Mouse (Mus musculus): Measurements from ENCODE around the gene Llph. TPM values are rescaled to one million over a fixed set of nuclear protein-coding genes. Genes with fewer than 3 reads are reported as not detected.

Gene Llph
- total RNA-seq, 1 experiment = 71.9 TPM

- Histone ChIP-seq H3K36me3 (ENCODE audit: control insufficient read depth, insufficient read depth, low read length, poor library complexity, severe bottlenecking) (no peaks in the 10 kb centered on the region), H3K4me3 (ENCODE audit: insufficient read depth in 1 of 2, low read depth in 1 of 2, low read length in 2 of 2, poor library complexity in 1 of 2, severe bottlenecking in 1 of 2) (no peak overlapping the region), H3K27ac (ENCODE audit: insufficient read depth, low read depth, low read length, poor library complexity, severe bottlenecking) (no peak overlapping the region), H3K9me3 (ENCODE audit: control insufficient read depth, insufficient read depth, low read depth, low read length) (no peaks in the 10 kb centered on the region), H3K9ac (ENCODE audit: insufficient read depth, low read depth, low read length, poor library complexity, severe bottlenecking) (no peak overlapping the region), H3K4me1 (ENCODE audit: control insufficient read depth in 2 of 2, insufficient read depth in 2 of 2, low read length in 2 of 2, poor library complexity in 1 of 2) (peaks cover 0 to 3% of the 10 kb centered on the region in 2 experiments; a peak in 1 of 4 replicates)
- DNase-seq (ENCODE audit: low read depth, low spot score) = no peak
- in situ Hi-C loops (cut with MboI; ENCODE audit: low sequenced_read_pairs in 2 of 2, unreplicated experiment in 2 of 2) = loop anchor here (10.0 to 25.0 kb wide), 2 partner anchors 611 to 624 kb away; no protein-coding TSS in a partner anchor
- TF ChIP-seq HCFC1 (IDR thresholded peaks at IDR 0.05; ENCODE audit: borderline replicate concordance, insufficient read depth, low read length) = no peak
- no peak for TF ChIP-seq MAFK (IDR thresholded peaks at IDR 0.05; ENCODE audit: insufficient read depth, low read depth, low read length)
- no peak for TF ChIP-seq CHD2 (IDR thresholded peaks at IDR 0.05; ENCODE audit: low read depth, low read length)
- TF ChIP-seq ZNF384 (IDR thresholded peaks at IDR 0.05; ENCODE audit: low read depth, low read length) = no peak
- TF ChIP-seq ZC3H11A (IDR thresholded peaks at IDR 0.05; ENCODE audit: borderline replicate concordance, low read depth, low read length) = 0 out of 2 replicates have a peak, but pooled peaks have one; percentile 6
Measured at GRCm38 (mm10) chr10:120250911-120251683, 24.2 kb downstream of the Llph start.

GRCm38 (mm10) chr10:120251791-120252190 is 24.9 kb downstream of the Llph start:
- no peak for DNase-seq (ENCODE audit: low read depth, low spot score)
- peaks cover 0 to 3% of the 10 kb centered on the region in 2 experiments; a peak in 1 of 4 replicates for H3K4me1 ChIP-seq (ENCODE audit: control insufficient read depth in 2 of 2, insufficient read depth in 2 of 2, low read length in 2 of 2, poor library complexity in 1 of 2)
- in situ Hi-C loops (cut with MboI; ENCODE audit: low sequenced_read_pairs in 2 of 2, unreplicated experiment in 2 of 2) = loop anchor here (10.0 to 25.0 kb wide), 2 partner anchors 611 to 623 kb away; no protein-coding TSS in a partner anchor
- H3K4me3 ChIP-seq (ENCODE audit: insufficient read depth in 1 of 2, low read depth in 1 of 2, low read length in 2 of 2, poor library complexity in 1 of 2, severe bottlenecking in 1 of 2) = no peak overlapping the region
- no peaks in the 10 kb centered on the region for H3K9me3 ChIP-seq (ENCODE audit: control insufficient read depth, insufficient read depth, low read depth, low read length)
- TF ChIP-seq HCFC1 (IDR thresholded peaks at IDR 0.05; ENCODE audit: borderline replicate concordance, insufficient read depth, low read length) (no peak), ZC3H11A (IDR thresholded peaks at IDR 0.05; ENCODE audit: borderline replicate concordance, low read depth, low read length) (no peak), CHD2 (IDR thresholded peaks at IDR 0.05; ENCODE audit: low read depth, low read length) (no peak), ZNF384 (IDR thresholded peaks at IDR 0.05; ENCODE audit: low read depth, low read length) (no peak), MAFK (IDR thresholded peaks at IDR 0.05; ENCODE audit: insufficient read depth, low read depth, low read length) (no peak)
- no peaks in the 10 kb centered on the region for H3K36me3 ChIP-seq (ENCODE audit: control insufficient read depth, insufficient read depth, low read length, poor library complexity, severe bottlenecking)
- H3K9ac ChIP-seq (ENCODE audit: insufficient read depth, low read depth, low read length, poor library complexity, severe bottlenecking) = no peak overlapping the region
- no peak overlapping the region for H3K27ac ChIP-seq (ENCODE audit: insufficient read depth, low read depth, low read length, poor library complexity, severe bottlenecking)

DNA sequence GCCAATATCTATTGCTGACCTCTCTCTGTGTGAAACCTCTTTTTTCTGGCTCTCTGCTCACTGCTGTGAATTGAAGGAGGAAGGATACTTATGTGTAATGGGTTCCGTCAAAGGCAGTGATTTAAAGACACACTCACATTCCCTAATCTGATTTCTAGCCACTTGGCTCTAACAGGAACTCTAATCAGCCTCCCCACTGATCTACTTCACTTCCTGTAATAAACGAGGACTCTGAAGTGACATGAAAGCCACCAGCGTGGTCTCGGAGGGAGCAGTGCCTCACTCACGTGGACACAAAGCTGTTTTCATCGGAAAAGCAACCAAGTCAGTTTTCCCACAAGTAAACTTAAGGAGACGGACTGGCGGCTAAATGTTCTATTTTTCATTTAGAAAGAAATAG is 25.9 kb downstream of the Llph start:
- DNase-seq (ENCODE audit: low read depth, low spot score) = no peak
- Histone ChIP-seq H3K9ac (ENCODE audit: insufficient read depth, low read depth, low read length, poor library complexity, severe bottlenecking) (no peak overlapping the region), H3K4me1 (ENCODE audit: control insufficient read depth in 2 of 2, insufficient read depth in 2 of 2, low read length in 2 of 2, poor library complexity in 1 of 2) (no peaks in the 10 kb centered on the region), H3K4me3 (ENCODE audit: insufficient read depth in 1 of 2, low read depth in 1 of 2, low read length in 2 of 2, poor library complexity in 1 of 2, severe bottlenecking in 1 of 2) (no peak overlapping the region), H3K9me3 (ENCODE audit: control insufficient read depth, insufficient read depth, low read depth, low read length) (no peaks in the 10 kb centered on the region), H3K36me3 (ENCODE audit: control insufficient read depth, insufficient read depth, low read length, poor library complexity, severe bottlenecking) (no peaks in the 10 kb centered on the region), H3K27ac (ENCODE audit: insufficient read depth, low read depth, low read length, poor library complexity, severe bottlenecking) (no peak overlapping the region)
- TF ChIP-seq MAFK (IDR thresholded peaks at IDR 0.05; ENCODE audit: insufficient read depth, low read depth, low read length) = no peak
- no peak for TF ChIP-seq CHD2 (IDR thresholded peaks at IDR 0.05; ENCODE audit: low read depth, low read length)
- no peak for TF ChIP-seq ZC3H11A (IDR thresholded peaks at IDR 0.05; ENCODE audit: borderline replicate concordance, low read depth, low read length)
- TF ChIP-seq HCFC1 (IDR thresholded peaks at IDR 0.05; ENCODE audit: borderline replicate concordance, insufficient read depth, low read length) = no peak
- no peak for TF ChIP-seq ZNF384 (IDR thresholded peaks at IDR 0.05; ENCODE audit: low read depth, low read length)
- in situ Hi-C loops (cut with MboI; ENCODE audit: low sequenced_read_pairs in 2 of 2, unreplicated experiment in 2 of 2) = loop anchor here (10.0 to 25.0 kb wide), 2 partner anchors 610 to 622 kb away; no protein-coding TSS in a partner anchor

GRCm38 (mm10) chr10:120257231-120257630 is 30.4 kb downstream of the Llph start:
- DNase-seq (ENCODE audit: low read depth, low spot score) = no peak
- Histone ChIP-seq H3K27ac (ENCODE audit: insufficient read depth, low read depth, low read length, poor library complexity, severe bottlenecking) (no peak overlapping the region), H3K9me3 (ENCODE audit: control insufficient read depth, insufficient read depth, low read depth, low read length) (no peaks in the 10 kb centered on the region), H3K9ac (ENCODE audit: insufficient read depth, low read depth, low read length, poor library complexity, severe bottlenecking) (no peak overlapping the region), H3K4me1 (ENCODE audit: control insufficient read depth in 2 of 2, insufficient read depth in 2 of 2, low read length in 2 of 2, poor library complexity in 1 of 2) (no peaks in the 10 kb centered on the region), H3K4me3 (ENCODE audit: insufficient read depth in 1 of 2, low read depth in 1 of 2, low read length in 2 of 2, poor library complexity in 1 of 2, severe bottlenecking in 1 of 2) (no peak overlapping the region), H3K36me3 (ENCODE audit: control insufficient read depth, insufficient read depth, low read length, poor library complexity, severe bottlenecking) (no peaks in the 10 kb centered on the region)
- in situ Hi-C loops (cut with MboI; ENCODE audit: low sequenced_read_pairs in 2 of 2, unreplicated experiment in 2 of 2) = loop anchor here (10.0 to 25.0 kb wide), 2 partner anchors 605 to 618 kb away; no protein-coding TSS in a partner anchor
- TF ChIP-seq CHD2 (IDR thresholded peaks at IDR 0.05; ENCODE audit: low read depth, low read length) (no peak), ZNF384 (IDR thresholded peaks at IDR 0.05; ENCODE audit: low read depth, low read length) (no peak), HCFC1 (IDR thresholded peaks at IDR 0.05; ENCODE audit: borderline replicate concordance, insufficient read depth, low read length) (no peak), MAFK (IDR thresholded peaks at IDR 0.05; ENCODE audit: insufficient read depth, low read depth, low read length) (no peak), ZC3H11A (IDR thresholded peaks at IDR 0.05; ENCODE audit: borderline replicate concordance, low read depth, low read length) (no peak)

All from ES-E14 (cell line).